Mouse (Mus musculus): ENCODE measurements around the gene Ggt6. TPM values are rescaled to one million over a fixed set of nuclear protein-coding genes. Genes with fewer than 3 reads are reported as not detected.

Ggt6 gene
- polyA plus RNA-seq, 1 experiment, result 0.23 TPM

DNA sequence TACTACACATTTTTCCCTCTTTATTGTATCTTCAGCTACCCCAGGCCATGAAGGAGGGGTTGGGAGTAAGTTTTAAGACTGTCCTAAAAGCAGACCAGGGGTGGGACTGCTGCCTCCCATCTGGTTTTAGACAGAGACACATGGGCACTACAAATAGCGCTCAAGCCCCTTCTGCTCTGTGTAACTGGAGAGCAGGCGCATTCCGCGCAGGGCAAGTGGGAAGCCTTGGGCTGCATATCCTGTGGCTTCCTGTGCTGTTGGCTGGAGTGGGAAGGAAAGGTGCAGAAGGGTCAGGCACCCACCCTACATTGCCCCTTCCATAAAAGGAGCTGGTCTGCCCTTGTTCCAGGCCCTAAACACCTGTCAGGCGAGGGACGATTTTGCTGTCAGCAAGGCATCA lies 39.7 kb upstream of the Ggt6 start:
- Histone ChIP-seq H3K4me3 (ENCODE audit: extremely low read depth, insufficient read depth, insufficient read length) (no peak overlapping the region), H3K36me3 (ENCODE audit: control insufficient read depth, insufficient read depth, low read length) (no peaks in the 10 kb centered on the region), H3K27ac (ENCODE audit: insufficient read depth, low read length) (no peak overlapping the region), H3K27me3 (ENCODE audit: control insufficient read depth, insufficient read depth, low read length) (no peaks in the 10 kb centered on the region), H3K4me1 (ENCODE audit: control insufficient read depth, insufficient read depth, insufficient read length) (no peaks in the 10 kb centered on the region)
- WGBS, result 84% methylated on average over 6 of the region's 6 CpGs
- DNase-seq (ENCODE audit: low read depth in 1 of 2, low spot score in 2 of 2), result no peak
- no peak for TF ChIP-seq CTCF (IDR thresholded peaks at IDR 0.05; ENCODE audit: extremely low read depth, insufficient read depth, insufficient read length, insufficient replicate concordance)
- no peak for TF ChIP-seq POLR2A (IDR thresholded peaks at IDR 0.05; ENCODE audit: low read depth, low read length)

DNA sequence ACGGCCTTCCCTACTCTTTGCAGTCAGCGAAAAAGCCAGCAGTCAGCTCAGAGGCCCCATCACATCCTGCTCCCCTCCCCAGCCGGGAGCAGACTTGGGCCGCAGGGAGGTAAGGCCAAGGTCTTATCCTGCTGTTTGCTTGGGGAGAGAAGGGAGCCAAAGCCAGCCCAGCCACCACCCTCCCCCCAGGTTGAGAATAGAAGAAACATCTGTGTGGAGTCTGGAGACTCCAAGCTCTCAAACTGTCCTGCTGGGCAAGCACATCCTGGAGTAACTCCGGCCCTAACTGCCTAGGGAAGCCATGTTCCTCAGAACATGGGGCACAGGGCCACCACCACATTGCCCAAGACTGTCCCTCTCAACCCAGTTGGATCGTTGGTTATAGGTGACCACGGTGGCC lies 38.7 kb upstream of the Ggt6 start:
- Histone ChIP-seq H3K27ac (ENCODE audit: insufficient read depth, low read length) (0 out of 2 replicates have a peak overlapping the region, but pooled peaks have one; percentile 1), H3K27me3 (ENCODE audit: control insufficient read depth, insufficient read depth, low read length) (no peaks in the 10 kb centered on the region), H3K36me3 (ENCODE audit: control insufficient read depth, insufficient read depth, low read length) (no peaks in the 10 kb centered on the region), H3K4me1 (ENCODE audit: control insufficient read depth, insufficient read depth, insufficient read length) (no peaks in the 10 kb centered on the region), H3K4me3 (ENCODE audit: extremely low read depth, insufficient read depth, insufficient read length) (no peak overlapping the region)
- 76% methylated on average over 7 of the region's 7 CpGs for WGBS
- TF ChIP-seq POLR2A (IDR thresholded peaks at IDR 0.05; ENCODE audit: low read depth, low read length) (no peak), CTCF (IDR thresholded peaks at IDR 0.05; ENCODE audit: extremely low read depth, insufficient read depth, insufficient read length, insufficient replicate concordance) (no peak)
- no peak for DNase-seq (ENCODE audit: low read depth in 1 of 2, low spot score in 2 of 2)

DNA sequence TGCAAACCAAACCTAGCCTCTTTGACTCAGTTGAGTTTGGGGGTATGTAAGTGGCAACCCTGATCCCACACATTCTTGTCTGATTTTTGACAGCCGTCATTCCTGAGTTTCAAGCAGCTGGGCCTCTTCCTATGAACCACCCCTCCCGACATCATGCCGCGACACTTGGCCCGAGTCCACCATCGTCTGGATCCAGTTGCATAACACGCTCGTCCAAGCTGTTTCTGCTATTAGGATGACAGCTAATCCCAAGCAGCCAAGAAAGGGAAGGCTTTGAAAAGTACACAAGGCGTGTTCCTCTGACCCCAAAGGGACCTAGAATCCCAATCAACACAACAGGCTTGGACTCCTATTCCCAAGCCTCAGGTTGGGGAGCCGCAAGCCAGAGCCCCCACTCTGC lies 38.3 kb upstream of the Ggt6 start:
- no peak for DNase-seq (ENCODE audit: low read depth in 1 of 2, low spot score in 2 of 2)
- H3K4me1 ChIP-seq (ENCODE audit: control insufficient read depth, insufficient read depth, insufficient read length), result no peaks in the 10 kb centered on the region
- no peaks in the 10 kb centered on the region for H3K27me3 ChIP-seq (ENCODE audit: control insufficient read depth, insufficient read depth, low read length)
- 79% methylated on average over 10 of the region's 10 CpGs for WGBS
- TF ChIP-seq POLR2A (IDR thresholded peaks at IDR 0.05; ENCODE audit: low read depth, low read length), result no peak
- TF ChIP-seq CTCF (IDR thresholded peaks at IDR 0.05; ENCODE audit: extremely low read depth, insufficient read depth, insufficient read length, insufficient replicate concordance), result no peak
- H3K36me3 ChIP-seq (ENCODE audit: control insufficient read depth, insufficient read depth, low read length), result no peaks in the 10 kb centered on the region
- 0 out of 2 replicates have a peak overlapping the region, but pooled peaks have one; percentile 1 for H3K27ac ChIP-seq (ENCODE audit: insufficient read depth, low read length)
- no peak overlapping the region for H3K4me3 ChIP-seq (ENCODE audit: extremely low read depth, insufficient read depth, insufficient read length)

DNA sequence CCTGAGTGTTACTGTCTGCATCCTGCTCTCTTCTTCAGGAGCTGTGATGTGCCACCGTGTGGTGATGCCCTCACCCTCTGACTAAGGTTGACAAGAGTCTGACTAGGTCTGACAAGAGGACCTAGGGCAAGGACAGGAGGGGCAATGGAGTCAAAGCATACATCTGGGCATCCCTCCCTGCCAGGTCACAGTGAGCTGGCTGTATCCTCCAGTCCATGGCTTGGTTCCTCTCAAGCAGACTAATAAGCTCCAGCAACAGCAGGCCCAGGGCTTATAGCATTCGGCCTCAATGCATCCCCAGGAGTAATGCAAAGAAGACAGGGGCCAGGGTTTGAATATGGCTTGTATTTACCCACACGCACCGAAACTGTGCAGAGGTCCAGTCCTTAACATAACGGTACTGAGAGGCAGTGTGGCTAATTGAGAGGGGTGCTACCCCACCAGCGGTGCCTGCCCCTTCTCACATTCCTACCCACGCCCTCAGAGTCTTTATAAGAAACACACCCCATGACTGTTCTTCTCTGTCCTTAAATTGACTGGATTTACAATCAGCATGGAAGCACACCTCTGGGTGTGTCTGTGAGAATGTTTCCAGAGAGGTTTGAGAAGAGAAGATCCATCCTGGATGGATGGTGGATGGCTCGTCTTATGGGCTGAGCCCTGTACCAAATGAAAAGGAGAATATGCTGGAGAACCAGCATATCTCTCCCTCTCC lies 37.4 kb upstream of the Ggt6 start:
- H3K4me3 ChIP-seq (ENCODE audit: extremely low read depth, insufficient read depth, insufficient read length), result no peak overlapping the region
- no peak overlapping the region for H3K27ac ChIP-seq (ENCODE audit: insufficient read depth, low read length)
- TF ChIP-seq POLR2A (IDR thresholded peaks at IDR 0.05; ENCODE audit: low read depth, low read length) (no peak), CTCF (IDR thresholded peaks at IDR 0.05; ENCODE audit: extremely low read depth, insufficient read depth, insufficient read length, insufficient replicate concordance) (no peak)
- no peaks in the 10 kb centered on the region for H3K36me3 ChIP-seq (ENCODE audit: control insufficient read depth, insufficient read depth, low read length)
- H3K4me1 ChIP-seq (ENCODE audit: control insufficient read depth, insufficient read depth, insufficient read length), result no peaks in the 10 kb centered on the region
- no peak for DNase-seq (ENCODE audit: low read depth in 1 of 2, low spot score in 2 of 2)
- no peaks in the 10 kb centered on the region for H3K27me3 ChIP-seq (ENCODE audit: control insufficient read depth, insufficient read depth, low read length)
- 93% methylated on average over 8 of the region's 8 CpGs for WGBS

DNA sequence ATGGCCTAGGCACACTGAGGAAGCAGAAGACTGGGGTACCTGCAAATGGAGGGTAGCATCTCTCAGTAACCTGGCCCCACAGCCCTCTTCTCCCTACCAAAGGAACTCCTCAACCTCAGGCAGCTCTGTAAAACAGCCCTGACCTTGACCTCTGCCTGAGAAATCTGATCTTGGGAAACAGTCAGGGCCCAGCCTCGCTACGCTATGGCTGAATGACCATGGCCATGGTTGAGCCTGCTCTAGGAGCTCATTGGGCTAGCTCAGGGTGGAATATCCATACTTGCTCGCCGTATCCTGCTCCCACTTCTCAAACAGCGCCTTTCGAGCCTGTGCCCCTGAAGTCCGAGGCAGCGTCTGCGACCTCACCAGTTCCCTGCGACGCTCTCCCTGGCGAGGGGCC lies 34.3 kb upstream of the Ggt6 start:
- Histone ChIP-seq H3K27me3 (ENCODE audit: control insufficient read depth, insufficient read depth, low read length) (no peaks in the 10 kb centered on the region), H3K4me3 (ENCODE audit: extremely low read depth, insufficient read depth, insufficient read length) (no peak overlapping the region), H3K36me3 (ENCODE audit: control insufficient read depth, insufficient read depth, low read length) (no peaks in the 10 kb centered on the region), H3K4me1 (ENCODE audit: control insufficient read depth, insufficient read depth, insufficient read length) (no peaks in the 10 kb centered on the region), H3K27ac (ENCODE audit: insufficient read depth, low read length) (no peak overlapping the region)
- 96% methylated on average over 12 of the region's 12 CpGs for WGBS
- TF ChIP-seq POLR2A (IDR thresholded peaks at IDR 0.05; ENCODE audit: low read depth, low read length) (no peak), CTCF (IDR thresholded peaks at IDR 0.05; ENCODE audit: extremely low read depth, insufficient read depth, insufficient read length, insufficient replicate concordance) (no peak)
- no peak for DNase-seq (ENCODE audit: low read depth in 1 of 2, low spot score in 2 of 2)

DNA sequence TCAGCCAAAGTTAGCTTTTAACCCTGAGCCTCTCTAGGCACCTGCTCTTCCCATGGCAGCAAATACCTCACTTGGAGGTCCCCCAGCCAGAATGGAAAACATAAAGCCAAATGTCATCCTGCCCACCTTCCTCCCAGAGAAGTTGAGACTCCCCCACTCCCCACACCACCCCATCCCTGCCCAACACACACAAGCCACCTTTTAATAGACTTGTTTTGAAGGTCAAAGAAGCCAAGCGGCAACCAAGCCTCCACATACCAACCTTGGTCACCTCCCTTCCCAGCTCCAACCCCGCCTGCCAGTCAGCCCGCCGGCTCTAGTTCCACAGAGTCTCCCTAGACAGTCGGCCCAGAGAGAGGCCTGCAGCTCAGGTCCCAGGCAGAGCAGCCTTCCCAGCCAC lies 33.3 kb upstream of the Ggt6 start:
- no peak overlapping the region for H3K27ac ChIP-seq (ENCODE audit: insufficient read depth, low read length)
- H3K4me1 ChIP-seq (ENCODE audit: control insufficient read depth, insufficient read depth, insufficient read length), result no peaks in the 10 kb centered on the region
- no peak for DNase-seq (ENCODE audit: low read depth in 1 of 2, low spot score in 2 of 2)
- TF ChIP-seq CTCF (IDR thresholded peaks at IDR 0.05; ENCODE audit: extremely low read depth, insufficient read depth, insufficient read length, insufficient replicate concordance) (no peak), POLR2A (IDR thresholded peaks at IDR 0.05; ENCODE audit: low read depth, low read length) (no peak)
- no peaks in the 10 kb centered on the region for H3K36me3 ChIP-seq (ENCODE audit: control insufficient read depth, insufficient read depth, low read length)
- H3K27me3 ChIP-seq (ENCODE audit: control insufficient read depth, insufficient read depth, low read length), result no peaks in the 10 kb centered on the region
- H3K4me3 ChIP-seq (ENCODE audit: extremely low read depth, insufficient read depth, insufficient read length), result no peak overlapping the region
- WGBS, result 87% methylated on average over 5 of the region's 5 CpGs

DNA sequence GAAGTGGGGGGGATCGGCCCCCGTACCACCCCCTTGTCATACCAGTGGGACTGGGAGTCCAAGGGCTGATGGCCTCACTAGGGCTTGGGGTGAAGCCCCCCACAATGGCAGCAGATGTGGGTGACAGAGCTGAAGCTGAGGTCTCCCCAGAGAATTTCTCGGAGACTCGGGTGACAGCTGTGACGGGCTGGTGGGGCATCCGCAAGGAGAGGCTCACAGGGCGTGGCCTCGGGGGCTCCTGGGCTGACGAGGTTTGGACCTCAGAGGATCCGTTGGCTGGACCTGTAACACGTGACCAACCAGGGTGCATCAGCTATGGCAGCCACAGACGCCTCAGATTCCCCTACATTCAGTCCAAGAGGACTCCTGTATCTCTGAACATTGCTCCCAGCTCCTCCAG lies 32.4 kb upstream of the Ggt6 start:
- H3K27ac ChIP-seq (ENCODE audit: insufficient read depth, low read length), result no peak overlapping the region
- H3K27me3 ChIP-seq (ENCODE audit: control insufficient read depth, insufficient read depth, low read length), result no peaks in the 10 kb centered on the region
- no peak overlapping the region for H3K4me3 ChIP-seq (ENCODE audit: extremely low read depth, insufficient read depth, insufficient read length)
- WGBS, result 78% methylated on average over 12 of the region's 12 CpGs
- TF ChIP-seq CTCF (IDR thresholded peaks at IDR 0.05; ENCODE audit: extremely low read depth, insufficient read depth, insufficient read length, insufficient replicate concordance), result no peak
- TF ChIP-seq POLR2A (IDR thresholded peaks at IDR 0.05; ENCODE audit: low read depth, low read length), result no peak
- no peak for DNase-seq (ENCODE audit: low read depth in 1 of 2, low spot score in 2 of 2)
- H3K4me1 ChIP-seq (ENCODE audit: control insufficient read depth, insufficient read depth, insufficient read length), result no peaks in the 10 kb centered on the region
- no peaks in the 10 kb centered on the region for H3K36me3 ChIP-seq (ENCODE audit: control insufficient read depth, insufficient read depth, low read length)

Data from spleen, adult 2 months (tissue).